Comparison of ENCODE assay signal across 20 mouse cellular contexts in genomic region chr19:20653082-20653676, GRCm38 (mm10).
DNase-seq lines count a peak whose midpoint lies in the region; ATAC-seq lines count a peak whose summit lies in the region.
"Had no signal": no experiment of that assay in that cellular context is flagged by ENCODE, and none has a peak within 500 bp of the region (broad histone marks: within the 10 kb centered on the region; RNA-seq: fewer than 3 reads in every experiment).

No protein-coding gene starts in this region.

- no peak overlapping the region for H3K9ac ChIP-seq in intestine, embryonic 16.5 days (ENCODE audit: low read depth, low read length)
- no peak overlapping the region for H3K9ac ChIP-seq in stomach, embryonic 14.5 days (replicated peaks; ENCODE audit: low read depth, low read length)
- H3K9ac ChIP-seq in hindbrain, embryonic 13.5 days, result no peak overlapping the region
- H3K9ac ChIP-seq: embryonic facial prominence, embryonic 15.5 days; forebrain, embryonic 12.5 days; heart, embryonic 12.5 days had no signal

- WGBS in intestine, embryonic 16.5 days, result 64% methylated on average over 1 of the region's 1 CpGs
- 64% methylated on average over 1 of the region's 1 CpGs for WGBS in stomach, embryonic 14.5 days
- 90% methylated on average over 1 of the region's 1 CpGs for WGBS in hindbrain, embryonic 13.5 days

- H3K9me3 ChIP-seq in intestine, embryonic 16.5 days (ENCODE audit: control insufficient read depth, low read length), result no peaks in the 10 kb centered on the region
- H3K9me3 ChIP-seq in stomach, embryonic 14.5 days (ENCODE audit: control insufficient read depth, low read depth, low read length), result no peaks in the 10 kb centered on the region
- H3K9me3 ChIP-seq in hindbrain, embryonic 13.5 days, result no peaks in the 10 kb centered on the region
- H3K9me3 ChIP-seq: embryonic facial prominence, embryonic 15.5 days; forebrain, embryonic 12.5 days; heart, embryonic 12.5 days had no signal

- no peaks in the 10 kb centered on the region for H3K27me3 ChIP-seq in intestine, embryonic 16.5 days (replicated peaks; ENCODE audit: control insufficient read depth, insufficient read depth, low read length)
- no peaks in the 10 kb centered on the region for H3K27me3 ChIP-seq in stomach, embryonic 14.5 days (ENCODE audit: control insufficient read depth, insufficient read depth, low read length)
- H3K27me3 ChIP-seq in hindbrain, embryonic 13.5 days, result no peaks in the 10 kb centered on the region
- H3K27me3 ChIP-seq: embryonic facial prominence, embryonic 15.5 days; forebrain, embryonic 12.5 days; heart, embryonic 12.5 days had no signal

- no peaks in the 10 kb centered on the region for H3K36me3 ChIP-seq in intestine, embryonic 16.5 days (ENCODE audit: control insufficient read depth, insufficient read depth, low read length)
- H3K36me3 ChIP-seq in stomach, embryonic 14.5 days (ENCODE audit: control insufficient read depth, insufficient read depth, low read length), result no peaks in the 10 kb centered on the region
- no peaks in the 10 kb centered on the region for H3K36me3 ChIP-seq in hindbrain, embryonic 13.5 days
- H3K36me3 ChIP-seq: embryonic facial prominence, embryonic 15.5 days; forebrain, embryonic 12.5 days; heart, embryonic 12.5 days had no signal

- H3K27ac ChIP-seq in intestine, embryonic 16.5 days (ENCODE audit: low read length), result peak overlapping the region; percentile 80
- H3K27ac ChIP-seq in stomach, embryonic 14.5 days (ENCODE audit: low read length), result peak overlapping the region; percentile 44; the same call in 1 of the 2 replicates
- H3K27ac ChIP-seq in hindbrain, embryonic 13.5 days, result no peak overlapping the region
- H3K27ac ChIP-seq: embryonic facial prominence, embryonic 15.5 days; forebrain, embryonic 12.5 days had no signal

- peak; percentile 39 for ATAC-seq in intestine, embryonic 16.5 days
- ATAC-seq in stomach, embryonic 14.5 days (ENCODE audit: insufficient number of reproducible peaks, insufficient read depth, low FRiP score, low read depth), result 0 out of 2 replicates have a peak, but pooled peaks have one; percentile 53
- ATAC-seq in hindbrain, embryonic 13.5 days (ENCODE audit: low FRiP score), result no peak
- ATAC-seq: forebrain, embryonic 16.5 days; hindbrain, embryonic 16.5 days had no signal

- DNase-seq in fat pad, adult 2 months (ENCODE audit: extremely low read depth, low read depth, low spot score), result peak; percentile 76
- no peak for DNase-seq in right cerebral cortex, postnatal 4 days
- no peak for DNase-seq in B cell, adult 2 months
- DNase-seq: adrenal gland, adult 8-10 months; adrenal gland, postnatal 36 days; cerebellum, adult 11 months; cerebellum, adult 8-10 months; cerebellum, postnatal 14 days; embryo, embryonic 11 days; gastrocnemius, postnatal 10 days; heart, postnatal 36 days had no signal

- no peak overlapping the region for H3K4me2 ChIP-seq in intestine, embryonic 16.5 days (ENCODE audit: low read depth, low read length)
- H3K4me2 ChIP-seq in stomach, embryonic 14.5 days (replicated peaks; ENCODE audit: low read depth, low read length), result no peak overlapping the region
- H3K4me2 ChIP-seq in hindbrain, embryonic 13.5 days, result no peak overlapping the region
- H3K4me2 ChIP-seq: embryonic facial prominence, embryonic 15.5 days; forebrain, embryonic 12.5 days; heart, embryonic 12.5 days had no signal

- no peak overlapping the region for H3K4me3 ChIP-seq in intestine, embryonic 16.5 days (ENCODE audit: low read length)
- no peak overlapping the region for H3K4me3 ChIP-seq in stomach, embryonic 14.5 days (ENCODE audit: low read depth, low read length)
- H3K4me3 ChIP-seq in hindbrain, embryonic 13.5 days, result no peak overlapping the region
- H3K4me3 ChIP-seq: embryonic facial prominence, embryonic 15.5 days; erythroblast, embryonic 14.5 days; forebrain, embryonic 12.5 days; heart, embryonic 12.5 days had no signal

- H3K4me1 ChIP-seq in intestine, embryonic 16.5 days (ENCODE audit: control insufficient read depth, insufficient read depth, low read length), result peaks cover 3% of the 10 kb centered on the region; the same call in 1 of the 2 replicates
- H3K4me1 ChIP-seq in stomach, embryonic 14.5 days (ENCODE audit: control insufficient read depth, insufficient read depth, low read length), result no peaks in the 10 kb centered on the region
- 0 out of 2 replicates have a peak, but pooled peaks cover 4% of the 10 kb centered on the region for H3K4me1 ChIP-seq in hindbrain, embryonic 13.5 days (replicated peaks)
- H3K4me1 ChIP-seq: embryonic facial prominence, embryonic 15.5 days; heart, embryonic 12.5 days had no signal
